Mouse (Mus musculus): ENCODE measurements around the gene Bud31. TPM values are rescaled to one million over a fixed set of nuclear protein-coding genes. Genes with fewer than 3 reads are reported as not detected.
A peak's percentile ranks its signal among the peaks of the same experiment; 100 is the strongest.

Gene Bud31
- total and polyA plus RNA-seq, 2 experiments from 2014 or later = 61.2 to 119 TPM

- Histone ChIP-seq H3K27ac (ENCODE audit: low read depth) (peak overlapping the region; percentile 88), H3K4me1 (ENCODE audit: control insufficient read depth, insufficient read depth) (peaks cover 16% of the 10 kb centered on the region), H3K9ac (replicated peaks; ENCODE audit: low read depth, low read length) (peak overlapping the region; percentile 82), H3K9me3 (replicated peaks; ENCODE audit: control insufficient read depth, low read length) (no peaks in the 10 kb centered on the region), H3K27me3 (ENCODE audit: control insufficient read depth, insufficient read depth, low read length) (no peaks in the 10 kb centered on the region), H3K4me3 (ENCODE audit: low read depth, low read length) (peak overlapping the region; percentile 90), H3K4me2 (ENCODE audit: low read depth, low read length) (peak overlapping the region; percentile 85), H3K36me3 (replicated peaks; ENCODE audit: control insufficient read depth, insufficient read depth, low read length) (peaks cover 54% of the 10 kb centered on the region)
- ATAC-seq (ENCODE audit: insufficient read depth, low read depth) (no peak), DNase-seq (ENCODE audit: low spot score) (no peak)
- WGBS = under 1% methylated on average over 18 of the region's 18 CpGs
- TF ChIP-seq CTCF (IDR thresholded peaks at IDR 0.05; ENCODE audit: low read depth) (no peak), EP300 (IDR thresholded peaks at IDR 0.05; ENCODE audit: low read depth) (no peak)
Measured at GRCm38 (mm10) chr5:145140611-145141010, 449 bp downstream of the Bud31 start.

GRCm38 (mm10) chr5:145147748-145148147 lies 7.6 kb downstream of the Bud31 start:
- Histone ChIP-seq H3K4me1 (ENCODE audit: control insufficient read depth, insufficient read depth) (no peaks in the 10 kb centered on the region), H3K27ac (ENCODE audit: low read depth) (no peak overlapping the region), H3K4me3 (ENCODE audit: low read depth, low read length) (no peak overlapping the region), H3K9me3 (replicated peaks; ENCODE audit: control insufficient read depth, low read length) (no peaks in the 10 kb centered on the region), H3K9ac (replicated peaks; ENCODE audit: low read depth, low read length) (no peak overlapping the region), H3K36me3 (replicated peaks; ENCODE audit: control insufficient read depth, insufficient read depth, low read length) (peaks cover 100% of the 10 kb centered on the region), H3K4me2 (ENCODE audit: low read depth, low read length) (no peak overlapping the region), H3K27me3 (ENCODE audit: control insufficient read depth, insufficient read depth, low read length) (no peaks in the 10 kb centered on the region)
- WGBS = 76% methylated on average over 5 of the region's 5 CpGs
- ATAC-seq (ENCODE audit: insufficient read depth, low read depth) = no peak
- no peak for DNase-seq (ENCODE audit: low spot score)
- TF ChIP-seq CTCF (IDR thresholded peaks at IDR 0.05; ENCODE audit: low read depth) (no peak), EP300 (IDR thresholded peaks at IDR 0.05; ENCODE audit: low read depth) (no peak)

- H3K27me3 ChIP-seq (ENCODE audit: control insufficient read depth, insufficient read depth, low read length) = no peaks in the 10 kb centered on the region
- ATAC-seq (ENCODE audit: insufficient read depth, low read depth) = no peak
- H3K9me3 ChIP-seq (replicated peaks; ENCODE audit: control insufficient read depth, low read length) = no peaks in the 10 kb centered on the region
- peaks cover 100% of the 10 kb centered on the region for H3K36me3 ChIP-seq (replicated peaks; ENCODE audit: control insufficient read depth, insufficient read depth, low read length)
- no peaks in the 10 kb centered on the region for H3K4me1 ChIP-seq (ENCODE audit: control insufficient read depth, insufficient read depth)
- H3K27ac ChIP-seq (ENCODE audit: low read depth) = no peak overlapping the region
- TF ChIP-seq EP300 (IDR thresholded peaks at IDR 0.05; ENCODE audit: low read depth) = no peak
- TF ChIP-seq CTCF (IDR thresholded peaks at IDR 0.05; ENCODE audit: low read depth) = no peak
- H3K9ac ChIP-seq (replicated peaks; ENCODE audit: low read depth, low read length) = no peak overlapping the region
- no peak overlapping the region for H3K4me2 ChIP-seq (ENCODE audit: low read depth, low read length)
- no peak overlapping the region for H3K4me3 ChIP-seq (ENCODE audit: low read depth, low read length)
- no peak for DNase-seq (ENCODE audit: low spot score)
- 64% methylated on average over 6 of the region's 6 CpGs for WGBS
Measured at GRCm38 (mm10) chr5:145149294-145149693, 9.1 kb downstream of the Bud31 start.

GRCm38 (mm10) chr5:145152690-145153089 lies 12.5 kb downstream of the Bud31 start:
- TF ChIP-seq EP300 (IDR thresholded peaks at IDR 0.05; ENCODE audit: low read depth) (no peak), CTCF (IDR thresholded peaks at IDR 0.05; ENCODE audit: low read depth) (no peak)
- Histone ChIP-seq H3K27me3 (ENCODE audit: control insufficient read depth, insufficient read depth, low read length) (no peaks in the 10 kb centered on the region), H3K4me3 (ENCODE audit: low read depth, low read length) (no peak overlapping the region), H3K36me3 (replicated peaks; ENCODE audit: control insufficient read depth, insufficient read depth, low read length) (peaks cover 93% of the 10 kb centered on the region), H3K27ac (ENCODE audit: low read depth) (no peak overlapping the region), H3K9me3 (replicated peaks; ENCODE audit: control insufficient read depth, low read length) (no peaks in the 10 kb centered on the region), H3K9ac (replicated peaks; ENCODE audit: low read depth, low read length) (no peak overlapping the region), H3K4me2 (ENCODE audit: low read depth, low read length) (no peak overlapping the region), H3K4me1 (ENCODE audit: control insufficient read depth, insufficient read depth) (no peaks in the 10 kb centered on the region)
- ATAC-seq (ENCODE audit: insufficient read depth, low read depth) (no peak), DNase-seq (ENCODE audit: low spot score) (no peak)
- WGBS = 90% methylated on average over 5 of the region's 5 CpGs

GRCm38 (mm10) chr5:145161361-145161760 lies 21.2 kb downstream of the Bud31 start:
- no peaks in the 10 kb centered on the region for H3K27me3 ChIP-seq (ENCODE audit: control insufficient read depth, insufficient read depth, low read length)
- H3K27ac ChIP-seq (ENCODE audit: low read depth) = no peak overlapping the region
- TF ChIP-seq EP300 (IDR thresholded peaks at IDR 0.05; ENCODE audit: low read depth) = no peak
- TF ChIP-seq CTCF (IDR thresholded peaks at IDR 0.05; ENCODE audit: low read depth) = no peak
- WGBS = 93% methylated on average over 14 of the region's 14 CpGs
- H3K4me3 ChIP-seq (ENCODE audit: low read depth, low read length) = no peak overlapping the region
- H3K9me3 ChIP-seq (replicated peaks; ENCODE audit: control insufficient read depth, low read length) = no peaks in the 10 kb centered on the region
- no peak for ATAC-seq (ENCODE audit: insufficient read depth, low read depth)
- no peak overlapping the region for H3K9ac ChIP-seq (replicated peaks; ENCODE audit: low read depth, low read length)
- no peak for DNase-seq (ENCODE audit: low spot score)
- H3K4me2 ChIP-seq (ENCODE audit: low read depth, low read length) = no peak overlapping the region
- peaks cover 12% of the 10 kb centered on the region for H3K4me1 ChIP-seq (ENCODE audit: control insufficient read depth, insufficient read depth)
- peaks cover 63% of the 10 kb centered on the region for H3K36me3 ChIP-seq (replicated peaks; ENCODE audit: control insufficient read depth, insufficient read depth, low read length)

- 28% methylated on average over 3 of the region's 3 CpGs for WGBS
- peak overlapping the region; percentile 12 for H3K4me3 ChIP-seq (ENCODE audit: low read depth, low read length)
- no peaks in the 10 kb centered on the region for H3K27me3 ChIP-seq (ENCODE audit: control insufficient read depth, insufficient read depth, low read length)
- ATAC-seq (ENCODE audit: insufficient read depth, low read depth) = no peak
- H3K27ac ChIP-seq (ENCODE audit: low read depth) = peak overlapping the region; percentile 70
- H3K4me1 ChIP-seq (ENCODE audit: control insufficient read depth, insufficient read depth) = peaks cover 24% of the 10 kb centered on the region
- H3K9ac ChIP-seq (replicated peaks; ENCODE audit: low read depth, low read length) = peak overlapping the region; percentile 35; the same call in 1 of the 2 replicates
- H3K4me2 ChIP-seq (ENCODE audit: low read depth, low read length) = peak overlapping the region; percentile 46
- peak; percentile 24 for DNase-seq (ENCODE audit: low spot score)
- peaks cover 34% of the 10 kb centered on the region for H3K36me3 ChIP-seq (replicated peaks; ENCODE audit: control insufficient read depth, insufficient read depth, low read length)
- TF ChIP-seq EP300 (IDR thresholded peaks at IDR 0.05; ENCODE audit: low read depth) = no peak
- TF ChIP-seq CTCF (IDR thresholded peaks at IDR 0.05; ENCODE audit: low read depth) = no peak
- no peaks in the 10 kb centered on the region for H3K9me3 ChIP-seq (replicated peaks; ENCODE audit: control insufficient read depth, low read length)
Measured at GRCm38 (mm10) chr5:145164710-145165109, 24.5 kb downstream of the Bud31 start.

Data from heart, postnatal 0 days (tissue).